Comparison of ENCODE assay signal across 19 mouse cellular contexts in genomic region chr16:57330111-57330510, GRCm38 (mm10). TPM values are rescaled to one million over a fixed set of nuclear protein-coding genes. Genes with fewer than 3 reads are reported as not detected.
"Had no signal": no experiment of that assay in that cellular context is flagged by ENCODE, and none has a peak within 500 bp of the region (broad histone marks: within the 10 kb centered on the region; RNA-seq: fewer than 3 reads in every experiment).

No protein-coding gene starts in this region.

- H3K36me3 ChIP-seq: limb, embryonic 15.5 days; liver, embryonic 13.5 days; midbrain, embryonic 10.5 days; neural tube, embryonic 12.5 days had no signal

- H3K9me3 ChIP-seq: limb, embryonic 15.5 days; liver, embryonic 13.5 days; midbrain, embryonic 10.5 days; neural tube, embryonic 12.5 days had no signal

- ATAC-seq: intestine, embryonic 16.5 days had no signal

- H3K4me3 ChIP-seq: limb, embryonic 15.5 days; liver, embryonic 13.5 days; midbrain, embryonic 10.5 days; neural tube, embryonic 12.5 days had no signal

- H3K9ac ChIP-seq: limb, embryonic 15.5 days; liver, embryonic 13.5 days; neural tube, embryonic 12.5 days had no signal

- H3K4me1 ChIP-seq: liver, embryonic 13.5 days; midbrain, embryonic 10.5 days; neural tube, embryonic 12.5 days had no signal

- H3K4me2 ChIP-seq: limb, embryonic 15.5 days; liver, embryonic 13.5 days; neural tube, embryonic 12.5 days had no signal

- H3K27me3 ChIP-seq: limb, embryonic 15.5 days; liver, embryonic 13.5 days; neural tube, embryonic 12.5 days had no signal

- H3K27ac ChIP-seq: liver, embryonic 13.5 days; midbrain, embryonic 10.5 days; neural tube, embryonic 12.5 days had no signal

- DNase-seq: kidney, adult 8-10 months; kidney, postnatal 25 days; layer of hippocampus, adult 9-11 months; layer of hippocampus, postnatal 36 days; liver, embryonic 13.5 days; lung, adult 18-20 months; lung, postnatal 36 days; midbrain, embryonic 14.5 days; retina, postnatal 1 day; right cerebral cortex, postnatal 4 days; spleen, adult 18-20 months; thymus, adult 18-20 months; thymus, postnatal 14 days had no signal

RNA-seq across cellular contexts. Expression of gene Tmem30c, which starts 37.4 kb away (rescaled TPM):
- total RNA-seq: megakaryocyte, adult 5-6 weeks; neutrophil, adult 5-6 weeks had no signal
- polyA plus RNA-seq: intestine, embryonic 16.5 days; limb, embryonic 15.5 days; liver, embryonic 13.5 days had no signal
